Mouse (Mus musculus) embryonic fibroblast, embryonic 13.5 days (primary cell): ENCODE data around the gene Ccdc152.

Experiments
- CTCF ChIP-seq: IDR thresholded peaks from 2 replicates; pipeline ENCODE4 v1.5.1; 2011; ENCODE audit warnings: mild to moderate bottlenecking, control low read depth, low read length, moderate library complexity, borderline replicate concordance; ENCODE audit not compliant: insufficient read depth
- POLR2A ChIP-seq: IDR thresholded peaks from 2 replicates; pipeline ENCODE4 v1.6.1; 2011; ENCODE audit warnings: low read depth, mild to moderate bottlenecking, control low read depth, low read length, moderate library complexity

GRCm38 (mm10) chr15:3341806-3342582, 38.7 kb upstream of the Ccdc152 start:
- TF ChIP-seq POLR2A (no peak), CTCF (no peak)
